Mouse (Mus musculus) lung, postnatal 0 days (tissue): Measurements from ENCODE around the gene Il18r1. TPM values are rescaled to one million over a fixed set of nuclear protein-coding genes. Genes with fewer than 3 reads are reported as not detected.

ENCODE experiments used
- ATAC-seq: fragments of 200-750 bp; cut with Nextera tagmentation; 2 replicates; pipeline ENCODE4 v1.8.0; 2017; ENCODE audit warnings: moderate library complexity
- DNase-seq: peaks from one replicate; pipeline ENCODE4 v3.0.0-alpha.2; 2016; ENCODE audit warnings: low spot score
- H3K27ac ChIP-seq: fragments of 300-500 bp; sonication (generic); 2 replicates; pipeline ENCODE4 v1.5.1; 2014; ENCODE audit warnings: antibody characterized with exemption, mild to moderate bottlenecking, low read length, mixed read lengths
- H3K27me3 ChIP-seq: fragments of 300-500 bp; sonication (generic); replicated peaks from 2 replicates; pipeline ENCODE4 v1.6.1; 2014; ENCODE audit warnings: low read length, mixed read lengths; ENCODE audit not compliant: insufficient read depth
- H3K36me3 ChIP-seq: fragments of 300-500 bp; sonication (generic); 2 replicates; pipeline ENCODE4 v1.6.1; 2014; ENCODE audit warnings: low read length, mixed read lengths; ENCODE audit not compliant: insufficient read depth
- H3K4me1 ChIP-seq: fragments of 300-500 bp; sonication (generic); 2 replicates; pipeline ENCODE4 v1.6.1; 2014; ENCODE audit warnings: antibody characterized with exemption, low read depth, low read length, mixed read lengths; ENCODE audit not compliant: insufficient read depth
- H3K4me2 ChIP-seq: fragments of 300-500 bp; sonication (generic); replicated peaks from 2 replicates; pipeline ENCODE4 v1.6.1; 2014; ENCODE audit warnings: low read depth, mild to moderate bottlenecking, low read length, moderate library complexity, mixed read lengths
- H3K4me3 ChIP-seq: fragments of 300-500 bp; sonication (generic); 2 replicates; pipeline ENCODE4 v1.5.1; 2014; ENCODE audit warnings: low read depth, low read length
- H3K9ac ChIP-seq: fragments of 300-500 bp; sonication (generic); replicated peaks from 2 replicates; pipeline ENCODE4 v1.6.1; 2014; ENCODE audit warnings: low read depth, mild to moderate bottlenecking
- H3K9me3 ChIP-seq: fragments of 300-500 bp; sonication (generic); 2 replicates; pipeline ENCODE4 v1.6.1; 2016; ENCODE audit warnings: low read length, mixed read lengths
- CTCF ChIP-seq: IDR thresholded peaks from 2 replicates; pipeline ENCODE4 v1.5.1; 2016; ENCODE audit warnings: antibody characterized with exemption, mild to moderate bottlenecking
- EP300 ChIP-seq: IDR thresholded peaks from 2 replicates; pipeline ENCODE4 v1.6.1; 2016; ENCODE audit warnings: antibody characterized with exemption, mild to moderate bottlenecking, control low read depth
- WGBS: fragments of 180-500 bp; shearing (Covaris S2); extraction: QIAGEN DNeasy Blood & Tissue Kit; methylation state at CpG from one replicate; pipeline ENCODE4 v1.1.7; 2014; 5-methylcytosine and 5-hydroxymethylcytosine counted together
- polyA plus RNA-seq: library from polyadenylated mRNA; unstranded; fragments of >200 nt; fragmentation: Nextera tagmentation; extraction: Ambion mirVana; gene quantifications from 2 replicates; pipeline ENCODE4 v1.2.1, GENCODE M21; 2015

Il18r1 gene
- polyA plus RNA-seq, 1 experiment from 2014 or later, result 38.2 TPM

DNA sequence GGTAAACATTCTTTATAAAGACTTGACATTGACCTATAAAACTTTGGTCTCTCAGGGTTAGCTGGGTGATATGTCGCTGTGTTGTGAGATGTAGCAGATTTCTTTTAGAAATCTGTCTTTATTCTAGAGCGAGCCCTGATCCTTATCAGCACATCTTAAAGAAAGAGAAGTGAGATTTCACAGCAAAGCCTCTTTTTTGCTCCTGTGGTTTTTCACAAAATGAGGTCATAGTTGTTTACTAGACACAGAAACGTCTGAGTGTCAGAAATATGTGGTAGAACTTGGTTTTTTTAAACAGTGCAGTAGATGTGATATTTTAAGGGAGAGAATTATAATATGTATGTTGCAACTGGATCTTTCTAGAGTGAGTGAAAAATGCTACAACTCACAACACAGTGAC is 10.3 kb downstream of the Il18r1 start:
- ATAC-seq (no peak), DNase-seq (no peak)
- H3K27me3 ChIP-seq, result no peaks in the 10 kb centered on the region
- H3K4me2 ChIP-seq, result no peak overlapping the region
- 41% methylated on average over 3 of the region's 3 CpGs for WGBS
- H3K36me3 ChIP-seq, result no peaks in the 10 kb centered on the region
- no peak overlapping the region for H3K9ac ChIP-seq
- H3K9me3 ChIP-seq, result no peaks in the 10 kb centered on the region
- H3K4me3 ChIP-seq, result no peak overlapping the region
- H3K4me1 ChIP-seq, result no peaks in the 10 kb centered on the region
- TF ChIP-seq EP300 (no peak), CTCF (no peak)
- H3K27ac ChIP-seq, result no peak overlapping the region

- no peak for DNase-seq
- Histone ChIP-seq H3K27me3 (no peaks in the 10 kb centered on the region), H3K4me3 (no peak overlapping the region), H3K9me3 (no peaks in the 10 kb centered on the region), H3K27ac (no peak overlapping the region), H3K4me2 (no peak overlapping the region), H3K9ac (no peak overlapping the region), H3K4me1 (no peaks in the 10 kb centered on the region), H3K36me3 (no peaks in the 10 kb centered on the region)
- 46% methylated on average over 4 of the region's 4 CpGs for WGBS
- TF ChIP-seq EP300 (no peak), CTCF (no peak)
- no peak for ATAC-seq
Measured at GRCm38 (mm10) chr1:40476756-40477155, 11.4 kb downstream of the Il18r1 start.

DNA sequence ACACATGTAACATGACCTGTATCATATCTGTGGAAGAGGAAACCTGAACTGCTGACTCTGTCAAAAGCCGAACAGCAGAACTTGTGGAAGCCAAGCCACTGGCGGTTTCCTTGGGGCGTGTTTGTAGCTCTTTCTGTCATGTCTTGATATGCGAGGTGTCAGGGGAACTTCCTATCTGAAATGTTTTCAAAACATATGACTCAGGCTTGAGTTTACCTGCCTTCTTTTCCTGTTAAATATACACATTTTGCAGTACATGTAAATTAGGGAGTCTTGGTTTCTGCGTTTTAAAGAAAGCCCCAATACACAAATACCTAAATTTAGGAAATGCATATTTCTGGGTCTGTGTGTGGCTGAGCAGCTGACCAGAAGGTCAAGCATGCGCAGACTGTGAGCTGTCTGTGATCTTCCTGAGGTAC is 14.2 kb downstream of the Il18r1 start:
- H3K27ac ChIP-seq, result no peak overlapping the region
- no peaks in the 10 kb centered on the region for H3K36me3 ChIP-seq
- H3K9me3 ChIP-seq, result no peaks in the 10 kb centered on the region
- TF ChIP-seq CTCF, result no peak
- TF ChIP-seq EP300, result no peak
- H3K9ac ChIP-seq, result no peak overlapping the region
- H3K4me2 ChIP-seq, result no peak overlapping the region
- ATAC-seq, result no peak
- H3K4me1 ChIP-seq, result no peaks in the 10 kb centered on the region
- no peak overlapping the region for H3K4me3 ChIP-seq
- H3K27me3 ChIP-seq, result no peaks in the 10 kb centered on the region
- WGBS, result 46% methylated on average over 6 of the region's 6 CpGs
- DNase-seq, result no peak

GRCm38 (mm10) chr1:40494594-40494993 is 29.2 kb downstream of the Il18r1 start:
- Histone ChIP-seq H3K36me3 (no peaks in the 10 kb centered on the region), H3K9ac (no peak overlapping the region), H3K4me1 (no peaks in the 10 kb centered on the region), H3K27me3 (no peaks in the 10 kb centered on the region), H3K4me2 (no peak overlapping the region), H3K4me3 (no peak overlapping the region), H3K9me3 (no peaks in the 10 kb centered on the region), H3K27ac (no peak overlapping the region)
- no peak for DNase-seq
- 72% methylated on average over 4 of the region's 4 CpGs for WGBS
- no peak for ATAC-seq
- TF ChIP-seq CTCF (no peak), EP300 (no peak)

DNA sequence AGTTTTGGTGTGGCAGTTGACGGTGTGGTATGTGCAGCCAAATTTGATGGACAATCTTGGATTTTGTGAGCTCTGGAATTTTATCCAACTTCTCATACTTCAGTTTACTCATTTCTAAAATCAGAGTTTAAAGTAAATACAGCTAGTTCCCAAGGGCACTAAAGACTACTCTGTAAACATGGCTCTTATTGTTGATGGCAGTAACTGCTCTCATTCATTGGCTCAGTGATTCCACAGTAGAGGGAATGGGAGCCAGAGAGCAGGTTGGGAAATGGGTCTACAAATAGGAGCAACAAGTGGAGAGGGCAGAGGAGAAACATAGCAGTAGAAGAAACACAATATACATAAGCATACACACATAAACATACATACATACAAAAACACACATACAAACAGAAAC is 34.4 kb downstream of the Il18r1 start:
- no peak overlapping the region for H3K4me2 ChIP-seq
- 47% methylated on average over 1 of the region's 1 CpGs for WGBS
- no peaks in the 10 kb centered on the region for H3K4me1 ChIP-seq
- no peaks in the 10 kb centered on the region for H3K27me3 ChIP-seq
- no peak overlapping the region for H3K9ac ChIP-seq
- TF ChIP-seq CTCF, result no peak
- TF ChIP-seq EP300, result no peak
- no peaks in the 10 kb centered on the region for H3K9me3 ChIP-seq
- H3K36me3 ChIP-seq, result no peaks in the 10 kb centered on the region
- DNase-seq, result peak; percentile 65
- no peak overlapping the region for H3K27ac ChIP-seq
- ATAC-seq, result peak; percentile 58
- H3K4me3 ChIP-seq, result no peak overlapping the region

- WGBS, result 79% methylated on average over 4 of the region's 4 CpGs
- no peak for TF ChIP-seq EP300
- no peak for TF ChIP-seq CTCF
- H3K27ac ChIP-seq, result peak overlapping the region; percentile 43; the same call in 1 of the 2 replicates
Measured at GRCm38 (mm10) chr1:40501126-40501525, 35.8 kb downstream of the Il18r1 start.

More at GRCm38 (mm10) chr1:40501126-40501525, 35.8 kb downstream of the Il18r1 start:
- H3K4me1 ChIP-seq, result no peaks in the 10 kb centered on the region
- ATAC-seq (0 out of 2 replicates have a peak, but pooled peaks have one; percentile 0), DNase-seq (no peak)
- no peaks in the 10 kb centered on the region for H3K9me3 ChIP-seq
- no peak overlapping the region for H3K4me3 ChIP-seq
- H3K27me3 ChIP-seq, result no peaks in the 10 kb centered on the region
- H3K36me3 ChIP-seq, result no peaks in the 10 kb centered on the region
- no peak overlapping the region for H3K9ac ChIP-seq
- no peak overlapping the region for H3K4me2 ChIP-seq
